Mouse (Mus musculus) heart, embryonic 16.5 days (tissue): Measurements from ENCODE around the gene Mrpl37. TPM values are rescaled to one million over a fixed set of nuclear protein-coding genes. Genes with fewer than 3 reads are reported as not detected.
A peak's percentile ranks its signal among the peaks of the same experiment; 100 is the strongest.

Experiments used
- ATAC-seq: fragments of 200-750 bp; cut with Nextera tagmentation; replicated peaks from 2 replicates; pipeline ENCODE4 v1.8.0; 2017; ENCODE audit warnings: moderate number of reproducible peaks; ENCODE audit not compliant: insufficient read depth, low FRiP score; ENCODE audit errors: extremely low read depth
- H3K27ac ChIP-seq: fragments of 300-500 bp; sonication (generic); 2 replicates; pipeline ENCODE4 v1.5.1; 2014; ENCODE audit warnings: mild to moderate bottlenecking, low read length, control low read depth, moderate library complexity
- H3K27me3 ChIP-seq: fragments of 300-500 bp; sonication (generic); 2 replicates; pipeline ENCODE4 v1.6.1; 2014; ENCODE audit warnings: low read length, mixed read lengths; ENCODE audit not compliant: control insufficient read depth, insufficient read depth
- H3K36me3 ChIP-seq: fragments of 300-500 bp; sonication (generic); 2 replicates; pipeline ENCODE4 v1.6.1; 2014; ENCODE audit not compliant: control insufficient read depth, insufficient read depth
- H3K4me1 ChIP-seq: fragments of 300-500 bp; sonication (generic); 2 replicates; pipeline ENCODE4 v1.6.1; 2014; ENCODE audit warnings: low read length, mixed read lengths; ENCODE audit not compliant: control insufficient read depth, insufficient read depth
- H3K4me2 ChIP-seq: fragments of 300-500 bp; sonication (generic); 2 replicates; pipeline ENCODE4 v1.6.1; 2014; ENCODE audit warnings: low read depth, mild to moderate bottlenecking, control low read depth, low read length
- H3K4me3 ChIP-seq: fragments of 300-500 bp; sonication (generic); 2 replicates; pipeline ENCODE4 v1.5.1; 2014; ENCODE audit warnings: mild to moderate bottlenecking, control low read depth, low read length
- H3K9ac ChIP-seq: fragments of 300-500 bp; sonication (generic); 2 replicates; pipeline ENCODE4 v1.6.1; 2014; ENCODE audit warnings: low read length, control low read depth
- H3K9me3 ChIP-seq: fragments of 300-500 bp; sonication (generic); replicated peaks from 2 replicates; pipeline ENCODE4 v1.6.1; 2016; ENCODE audit warnings: low read length; ENCODE audit not compliant: control insufficient read depth
- WGBS: fragments of 180-500 bp; shearing (Covaris S2); extraction: QIAGEN DNeasy Blood & Tissue Kit; methylation state at CpG from one replicate; pipeline ENCODE4 v1.1.7; 2014; 5-methylcytosine and 5-hydroxymethylcytosine counted together
- polyA plus RNA-seq: library from polyadenylated mRNA; unstranded; fragments of >200 nt; fragmentation: Nextera tagmentation; extraction: Ambion mirVana; gene quantifications from 2 replicates; pipeline ENCODE4 v1.2.1, GENCODE M21; 2015

Mrpl37 gene
- polyA plus RNA-seq, 1 experiment from 2014 or later = 96.7 TPM

DNA sequence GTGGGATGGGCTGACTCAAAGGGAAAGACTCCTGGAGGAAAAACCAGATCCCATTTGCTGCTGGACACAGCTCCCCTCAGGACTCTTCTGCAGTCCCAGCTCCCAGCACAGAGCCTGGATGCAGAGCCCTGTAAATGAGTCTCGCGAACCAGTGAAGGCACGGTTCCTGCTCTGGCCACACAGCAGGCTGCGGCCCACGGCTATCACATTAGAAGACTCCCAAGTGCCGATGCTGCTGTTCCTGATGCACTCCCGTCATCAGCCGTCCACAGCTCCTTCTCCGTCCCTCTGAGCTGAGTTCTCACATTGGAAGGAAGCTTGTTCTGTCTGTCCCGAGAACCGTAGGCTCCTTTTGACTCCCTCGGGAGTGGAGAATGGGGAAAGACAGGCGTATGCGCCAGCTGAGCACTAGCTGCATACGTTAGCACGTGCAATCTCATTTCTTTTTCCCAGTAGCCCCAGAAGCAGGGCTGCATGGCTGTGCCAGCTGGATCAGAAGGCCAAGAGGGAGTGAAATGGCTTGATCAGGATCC is 30.2 kb upstream of the Mrpl37 start, which contains the start of gene Cdcp2:
Gene Cdcp2, plus strand, starts transcription at position 51 of the 533 bp plus-strand sequence.
- no peak within 1 kb of the TSS for H3K4me2 ChIP-seq
- no peaks in the 10 kb centered on the region for H3K4me1 ChIP-seq
- H3K9me3 ChIP-seq = no peaks in the 10 kb centered on the region
- no peaks in the 10 kb centered on the region for H3K36me3 ChIP-seq
- no peak within 1 kb of the TSS for H3K27ac ChIP-seq
- no peak within 1 kb of the TSS for H3K9ac ChIP-seq
- WGBS = 61% methylated on average over 16 of the region's 16 CpGs
- 0 out of 2 replicates have a peak, but pooled peaks have one; percentile 21 for ATAC-seq
- H3K27me3 ChIP-seq = no peaks in the 10 kb centered on the region
- H3K4me3 ChIP-seq = no peak within 1 kb of the TSS

DNA sequence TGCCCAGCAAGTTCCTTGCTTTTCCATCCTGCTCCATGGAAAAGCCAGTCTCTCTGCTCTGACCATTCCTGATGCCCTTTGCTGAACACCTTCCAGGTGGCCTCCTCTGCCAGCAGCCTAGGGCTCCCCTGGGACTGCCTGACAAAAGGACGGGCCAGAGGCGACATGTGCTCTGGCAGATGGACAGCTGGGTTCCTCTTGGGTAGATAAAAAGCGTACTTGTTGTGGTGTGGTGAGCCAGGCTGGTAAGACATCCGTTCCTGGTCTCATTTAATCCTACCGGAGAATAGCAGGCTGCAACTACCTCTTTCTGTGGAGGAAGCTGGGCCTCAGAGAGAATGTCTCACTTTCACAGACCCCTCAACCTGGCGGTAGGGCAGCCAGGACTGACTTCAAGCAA is 29.4 kb upstream of the Mrpl37 start:
- H3K4me3 ChIP-seq = no peak overlapping the region
- no peaks in the 10 kb centered on the region for H3K27me3 ChIP-seq
- 44% methylated on average over 6 of the region's 6 CpGs for WGBS
- H3K27ac ChIP-seq = no peak overlapping the region
- no peak overlapping the region for H3K9ac ChIP-seq
- H3K4me2 ChIP-seq = no peak overlapping the region
- no peaks in the 10 kb centered on the region for H3K4me1 ChIP-seq
- ATAC-seq = no peak
- no peaks in the 10 kb centered on the region for H3K36me3 ChIP-seq
- no peaks in the 10 kb centered on the region for H3K9me3 ChIP-seq

DNA sequence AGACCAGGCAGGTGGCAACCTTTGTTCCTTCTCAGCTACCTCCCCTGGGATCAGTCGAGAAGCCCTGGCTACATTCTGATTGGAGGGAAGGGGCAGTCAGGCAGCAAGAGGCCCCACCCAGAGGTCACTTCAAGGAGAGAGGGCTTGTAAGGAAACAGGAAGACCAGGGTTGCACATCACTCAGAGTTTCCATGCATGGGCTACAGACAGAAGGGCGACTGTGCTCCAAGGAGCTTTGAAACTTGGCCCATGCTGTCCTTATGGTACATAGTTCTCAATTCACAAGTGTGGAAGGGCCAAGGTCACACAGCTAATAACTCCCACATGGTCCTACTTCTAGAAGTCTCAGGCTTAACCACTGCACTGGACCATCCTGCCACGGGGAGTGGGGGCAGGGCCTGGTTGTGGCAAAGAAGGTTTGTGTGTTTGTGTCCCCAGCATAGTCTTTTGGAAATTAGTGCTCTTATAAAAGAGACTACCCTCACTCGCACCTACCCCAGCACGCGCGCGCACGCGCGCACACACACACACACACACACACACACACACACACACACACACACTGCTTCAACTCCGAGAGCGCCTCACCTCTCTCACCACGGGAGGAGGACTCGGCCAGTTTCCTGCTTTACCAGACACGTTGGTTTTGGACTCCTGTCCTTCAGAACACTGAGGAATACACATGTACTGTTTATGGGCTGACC is 28.0 kb upstream of the Mrpl37 start:
- ATAC-seq = 0 out of 2 replicates have a peak, but pooled peaks have one; percentile 13
- 76% methylated on average over 16 of the region's 16 CpGs for WGBS
- H3K9ac ChIP-seq = no peak overlapping the region

DNA sequence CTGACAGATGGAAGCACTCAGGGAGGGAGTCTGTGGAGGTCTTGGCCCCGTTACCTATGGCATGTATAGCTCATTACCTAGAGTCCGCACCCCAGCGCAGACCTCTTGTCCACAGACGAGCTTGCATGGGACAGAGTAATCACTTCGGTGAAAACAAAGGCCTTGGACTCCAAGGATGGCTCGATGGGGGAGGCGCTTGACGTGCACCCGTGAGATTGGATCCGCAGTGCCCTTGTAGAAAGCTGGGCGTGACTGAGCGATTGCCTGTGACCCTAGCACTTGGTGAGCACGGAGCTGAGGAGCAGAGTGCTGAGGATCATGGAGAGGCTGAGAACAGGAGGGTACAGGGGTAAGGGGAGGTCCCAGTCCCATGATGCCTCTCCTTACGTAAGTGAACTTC is 25.0 kb upstream of the Mrpl37 start:
- 82% methylated on average over 14 of the region's 14 CpGs for WGBS
- H3K4me2 ChIP-seq = no peak overlapping the region
- no peak overlapping the region for H3K9ac ChIP-seq
- H3K4me1 ChIP-seq = no peaks in the 10 kb centered on the region
- H3K27me3 ChIP-seq = no peaks in the 10 kb centered on the region
- no peaks in the 10 kb centered on the region for H3K9me3 ChIP-seq
- H3K4me3 ChIP-seq = no peak overlapping the region
- ATAC-seq = no peak
- H3K27ac ChIP-seq = no peak overlapping the region
- H3K36me3 ChIP-seq = no peaks in the 10 kb centered on the region

More for the DNA sequence above, 28.0 kb upstream of the Mrpl37 start:
- Histone ChIP-seq H3K9me3 (no peaks in the 10 kb centered on the region), H3K4me1 (no peaks in the 10 kb centered on the region), H3K27ac (no peak overlapping the region), H3K4me2 (no peak overlapping the region), H3K4me3 (no peak overlapping the region), H3K36me3 (no peaks in the 10 kb centered on the region), H3K27me3 (no peaks in the 10 kb centered on the region)

DNA sequence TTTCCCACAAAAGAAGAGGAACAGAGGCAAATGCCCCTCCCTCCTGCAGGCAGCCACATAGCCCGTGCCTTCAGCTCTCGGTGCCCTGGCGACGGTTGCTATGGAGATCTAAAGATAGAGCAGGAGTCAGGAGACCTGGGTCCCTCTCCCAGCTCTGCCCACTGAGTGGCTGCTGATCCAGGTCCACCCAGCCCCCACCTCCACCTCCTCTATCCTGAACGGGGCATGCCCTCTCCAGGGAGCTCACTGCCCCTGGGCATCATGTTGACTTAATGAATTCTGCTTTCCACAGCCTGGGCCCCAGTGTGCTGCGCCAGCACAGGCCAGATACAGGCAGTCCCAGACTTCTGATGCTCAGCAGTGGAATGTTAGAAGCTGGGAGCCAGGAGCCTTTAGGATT is 18.2 kb upstream of the Mrpl37 start:
- 23% methylated on average over 6 of the region's 6 CpGs for WGBS
- no peak overlapping the region for H3K4me3 ChIP-seq
- H3K36me3 ChIP-seq = no peaks in the 10 kb centered on the region
- no peaks in the 10 kb centered on the region for H3K27me3 ChIP-seq
- H3K9me3 ChIP-seq = no peaks in the 10 kb centered on the region
- H3K4me2 ChIP-seq = no peak overlapping the region
- ATAC-seq = peak; percentile 72
- no peak overlapping the region for H3K9ac ChIP-seq
- H3K27ac ChIP-seq = no peak overlapping the region
- H3K4me1 ChIP-seq = no peaks in the 10 kb centered on the region

DNA sequence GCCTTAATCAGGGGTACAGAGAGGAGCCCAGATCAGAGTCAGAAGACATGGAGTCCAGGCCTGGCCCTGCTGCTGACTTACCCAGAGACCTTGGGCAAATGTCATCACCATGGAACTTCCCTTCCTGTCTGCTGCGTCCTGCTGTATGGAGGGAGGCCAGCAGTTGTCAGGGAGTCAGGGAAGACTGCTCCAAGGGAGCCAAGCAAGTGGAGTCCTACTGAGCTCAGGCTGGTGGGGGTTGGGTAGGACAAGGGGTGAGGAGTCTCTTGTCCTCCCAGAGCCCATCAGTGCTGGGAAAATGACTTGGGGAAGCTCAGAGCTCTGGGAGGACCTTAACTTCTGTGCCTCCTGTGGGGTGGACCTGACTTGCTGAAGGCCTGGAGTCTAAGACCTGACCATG is 17.7 kb upstream of the Mrpl37 start:
- Histone ChIP-seq H3K4me1 (no peaks in the 10 kb centered on the region), H3K4me2 (no peak overlapping the region), H3K27me3 (no peaks in the 10 kb centered on the region), H3K4me3 (no peak overlapping the region), H3K9ac (no peak overlapping the region), H3K9me3 (no peaks in the 10 kb centered on the region), H3K27ac (no peak overlapping the region), H3K36me3 (no peaks in the 10 kb centered on the region)
- 24% methylated on average over 1 of the region's 1 CpGs for WGBS
- no peak for ATAC-seq

DNA sequence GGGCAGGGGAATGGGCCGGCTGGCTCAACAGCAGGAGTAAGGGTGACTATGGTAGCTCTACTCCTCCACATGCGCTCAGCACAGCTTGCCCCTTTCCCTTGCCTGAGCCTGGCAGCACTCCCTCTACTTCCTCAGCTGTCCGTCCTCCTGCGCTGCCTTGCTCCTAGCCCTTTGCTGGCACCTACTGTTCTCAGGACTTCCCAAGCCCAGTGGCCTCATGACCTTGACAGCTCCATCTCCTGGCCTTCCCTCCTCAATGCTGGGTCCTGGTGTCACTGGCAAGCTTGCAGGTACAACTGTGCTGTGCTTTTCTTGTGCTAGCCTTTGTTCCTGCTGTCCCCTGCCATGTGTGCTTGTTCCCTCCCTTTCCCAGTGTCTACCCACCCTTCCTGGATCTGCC is 16.5 kb upstream of the Mrpl37 start:
- Histone ChIP-seq H3K4me3 (no peak overlapping the region), H3K27ac (no peak overlapping the region), H3K27me3 (no peaks in the 10 kb centered on the region), H3K4me2 (no peak overlapping the region), H3K4me1 (no peaks in the 10 kb centered on the region), H3K36me3 (no peaks in the 10 kb centered on the region), H3K9ac (no peak overlapping the region), H3K9me3 (no peaks in the 10 kb centered on the region)
- ATAC-seq = no peak
- WGBS = 80% methylated on average over 4 of the region's 4 CpGs

DNA sequence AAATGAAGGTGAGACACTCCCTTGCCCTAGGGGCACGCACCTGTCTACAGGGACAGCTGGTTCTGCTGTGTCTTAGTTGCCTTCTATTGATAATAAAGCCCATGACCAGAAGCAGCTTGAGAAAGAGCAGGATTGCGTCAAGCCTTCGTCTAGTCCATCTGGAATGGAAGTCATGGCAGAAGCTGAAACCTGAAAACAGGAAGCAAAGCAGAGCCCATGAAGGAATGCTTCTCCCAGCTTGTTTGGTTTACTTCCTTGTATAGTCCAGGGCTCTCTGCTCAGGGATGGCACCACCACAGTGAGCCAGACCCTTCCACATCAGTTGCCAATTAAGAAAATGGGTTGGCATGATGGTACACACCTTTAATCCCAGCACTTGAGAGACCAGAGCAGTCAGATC is 15.5 kb upstream of the Mrpl37 start:
- Histone ChIP-seq H3K4me2 (no peak overlapping the region), H3K36me3 (no peaks in the 10 kb centered on the region), H3K4me1 (no peaks in the 10 kb centered on the region), H3K27ac (no peak overlapping the region), H3K9me3 (no peaks in the 10 kb centered on the region), H3K27me3 (no peaks in the 10 kb centered on the region), H3K9ac (no peak overlapping the region), H3K4me3 (no peak overlapping the region)
- ATAC-seq = no peak
- 86% methylated on average over 3 of the region's 3 CpGs for WGBS

DNA sequence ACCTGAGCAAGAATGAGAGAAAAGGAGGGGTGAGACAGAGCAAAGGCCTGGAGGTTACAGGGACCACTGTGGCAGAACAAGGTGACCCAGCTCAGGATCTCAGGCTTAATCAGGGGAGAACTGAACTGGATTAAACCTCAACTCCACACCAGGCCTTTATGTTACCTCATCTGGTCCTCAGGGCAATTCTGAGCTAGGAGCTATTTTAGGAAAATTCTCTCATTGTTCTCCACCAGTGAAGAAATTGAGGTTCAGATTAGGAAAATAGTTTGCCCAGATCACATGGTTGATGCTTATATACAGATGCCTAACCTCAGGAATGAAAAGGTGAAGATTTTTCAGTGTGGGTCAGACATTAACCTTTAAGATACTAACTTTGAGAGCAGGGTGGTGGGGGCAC is 13.0 kb upstream of the Mrpl37 start:
- Histone ChIP-seq H3K4me1 (0 out of 2 replicates have a peak, but pooled peaks cover under 1% of the 10 kb centered on the region), H3K4me2 (no peak overlapping the region), H3K4me3 (no peak overlapping the region), H3K27me3 (no peaks in the 10 kb centered on the region), H3K9ac (no peak overlapping the region), H3K27ac (no peak overlapping the region), H3K36me3 (no peaks in the 10 kb centered on the region), H3K9me3 (no peaks in the 10 kb centered on the region)
- ATAC-seq = no peak
